Comparison of ENCODE assay signal across 9 mouse cellular contexts in genomic region chr6:31095943-31096714, GRCm38 (mm10).
DNase-seq lines count a peak whose midpoint lies in the region; ATAC-seq and TF ChIP-seq lines count a peak whose summit lies in the region.
"Had no signal": no experiment of that assay in that cellular context is flagged by ENCODE, and none has a peak within 500 bp of the region (broad histone marks: within the 10 kb centered on the region; RNA-seq: fewer than 3 reads in every experiment).

No protein-coding gene starts in this region.

- TF ChIP-seq CTCF in kidney, adult 2 months (conservative IDR thresholded peaks at IDR 0.05; ENCODE audit: insufficient read depth, insufficient read length, low read depth, low read length), result no peak
- no peak for TF ChIP-seq CTCF in brain, embryonic 14.5 days (IDR thresholded peaks at IDR 0.05; ENCODE audit: borderline replicate concordance, extremely low read depth, insufficient read depth, insufficient read length)

- no peaks in the 10 kb centered on the region for H3K9me3 ChIP-seq in kidney, embryonic 14.5 days (ENCODE audit: control insufficient read depth, low read length)
- H3K9me3 ChIP-seq in forebrain, embryonic 13.5 days (replicated peaks), result no peaks in the 10 kb centered on the region
- H3K9me3 ChIP-seq in hindbrain, embryonic 10.5 days, result no peaks in the 10 kb centered on the region
- H3K9me3 ChIP-seq: liver, embryonic 13.5 days had no signal

- peak; percentile 57 for DNase-seq in kidney, adult 2 months
- DNase-seq in brain, embryonic 14.5 days (ENCODE audit: low read depth), result peak; percentile 93
- DNase-seq in hindbrain, embryonic 10.5 days (ENCODE audit: low spot score), result peak; percentile 44
- DNase-seq in retina, adult 2 months (ENCODE audit: low read depth, low spot score), result peak; percentile 25
- DNase-seq in lung, postnatal 4 days, result no peak
- no peak for DNase-seq in kidney, postnatal 14 days
- DNase-seq: liver, embryonic 13.5 days had no signal

- peaks cover 1% of the 10 kb centered on the region for H3K36me3 ChIP-seq in kidney, adult 2 months (ENCODE audit: control insufficient read depth, insufficient read depth, low read length)
- H3K36me3 ChIP-seq in kidney, embryonic 14.5 days (ENCODE audit: control insufficient read depth, insufficient read depth, low read length), result no peaks in the 10 kb centered on the region
- H3K36me3 ChIP-seq in forebrain, embryonic 13.5 days (ENCODE audit: poor library complexity, severe bottlenecking), result no peaks in the 10 kb centered on the region
- no peaks in the 10 kb centered on the region for H3K36me3 ChIP-seq in hindbrain, embryonic 10.5 days

- WGBS in kidney, adult 2 months, result 62% methylated on average over 21 of the region's 21 CpGs
- WGBS in kidney, embryonic 14.5 days, result 53% methylated on average over 21 of the region's 21 CpGs
- WGBS in forebrain, embryonic 13.5 days, result 22% methylated on average over 21 of the region's 21 CpGs
- WGBS in hindbrain, embryonic 10.5 days, result 43% methylated on average over 21 of the region's 21 CpGs

- H3K4me1 ChIP-seq in kidney, adult 2 months (ENCODE audit: control insufficient read depth, insufficient read depth, low read length), result peaks cover 20% of the 10 kb centered on the region
- no peaks in the 10 kb centered on the region for H3K4me1 ChIP-seq in kidney, embryonic 14.5 days (ENCODE audit: control insufficient read depth, insufficient read depth, low read length)
- H3K4me1 ChIP-seq in forebrain, embryonic 13.5 days, result peaks cover 60% of the 10 kb centered on the region
- peaks cover 34% of the 10 kb centered on the region for H3K4me1 ChIP-seq in hindbrain, embryonic 10.5 days (replicated peaks)

- H3K27me3 ChIP-seq in kidney, adult 2 months (replicated peaks; ENCODE audit: control insufficient read depth, insufficient read depth, low read length), result no peaks in the 10 kb centered on the region
- H3K27me3 ChIP-seq in kidney, embryonic 14.5 days (ENCODE audit: control insufficient read depth, insufficient read depth, low read length), result no peaks in the 10 kb centered on the region
- H3K27me3 ChIP-seq in forebrain, embryonic 13.5 days, result no peaks in the 10 kb centered on the region
- peaks cover 5% of the 10 kb centered on the region; the same call in 1 of the 2 replicates for H3K27me3 ChIP-seq in hindbrain, embryonic 10.5 days (ENCODE audit: insufficient read depth, poor library complexity, severe bottlenecking)
- H3K27me3 ChIP-seq: liver, embryonic 13.5 days had no signal

- ATAC-seq in kidney, embryonic 14.5 days (ENCODE audit: low FRiP score, low TSS enrichment), result no peak
- ATAC-seq in forebrain, embryonic 13.5 days, result peak; percentile 75

- H3K4me2 ChIP-seq in kidney, embryonic 14.5 days (replicated peaks; ENCODE audit: low read depth, low read length), result no peak overlapping the region
- peak overlapping the region; percentile 22; the same call in 1 of the 2 replicates for H3K4me2 ChIP-seq in forebrain, embryonic 13.5 days
- H3K4me2 ChIP-seq: liver, embryonic 13.5 days had no signal

- TF ChIP-seq POLR2A in kidney, adult 2 months (IDR thresholded peaks at IDR 0.05; ENCODE audit: low read depth, low read length), result no peak
- TF ChIP-seq POLR2A in brain, embryonic 14.5 days (IDR thresholded peaks at IDR 0.05; ENCODE audit: borderline replicate concordance, extremely low read depth, insufficient read depth, insufficient read length, poor library complexity, severe bottlenecking), result no peak

- H3K4me3 ChIP-seq in kidney, adult 2 months (ENCODE audit: insufficient read depth, low read depth, low read length), result no peak overlapping the region
- no peak overlapping the region for H3K4me3 ChIP-seq in kidney, embryonic 14.5 days (ENCODE audit: low read length)
- no peak overlapping the region for H3K4me3 ChIP-seq in forebrain, embryonic 13.5 days
- H3K4me3 ChIP-seq in hindbrain, embryonic 10.5 days, result 0 out of 2 replicates have a peak overlapping the region, but pooled peaks have one; percentile 13
- H3K4me3 ChIP-seq: liver, embryonic 13.5 days had no signal

- no peak overlapping the region for H3K9ac ChIP-seq in kidney, embryonic 14.5 days (ENCODE audit: low read depth, low read length)
- H3K9ac ChIP-seq in forebrain, embryonic 13.5 days, result peak overlapping the region; percentile 30; the same call in 1 of the 2 replicates
- H3K9ac ChIP-seq: liver, embryonic 13.5 days had no signal

- H3K27ac ChIP-seq in kidney, adult 2 months (ENCODE audit: insufficient read depth, low read depth, low read length), result peak overlapping the region; percentile 25
- no peak overlapping the region for H3K27ac ChIP-seq in kidney, embryonic 14.5 days (ENCODE audit: low read depth, low read length)
- peak overlapping the region; percentile 92 for H3K27ac ChIP-seq in forebrain, embryonic 13.5 days
- peak overlapping the region; percentile 86 for H3K27ac ChIP-seq in hindbrain, embryonic 10.5 days
- H3K27ac ChIP-seq: liver, embryonic 13.5 days had no signal

Comparison
In these comparisons a context has a peak if more than half of its experiments do, and no peak if none do; other contexts are left out.
1. DNase-seq: peak in kidney, adult 2 months (single experiment), brain, embryonic 14.5 days (single experiment), hindbrain, embryonic 10.5 days (single experiment) and retina, adult 2 months (single experiment); none in lung, postnatal 4 days (0 of 2) and kidney, postnatal 14 days (single experiment).